Mouse (Mus musculus): ENCODE measurements around the gene Focad.

The Focad gene

GRCm38 (mm10) chr4:88209351-88209814 is 115.0 kb downstream of the Focad start:
- DNase-seq (ENCODE audit: low read depth in 2 of 2, low spot score in 2 of 2): no peak

- no peak for DNase-seq (ENCODE audit: low read depth in 2 of 2, low spot score in 2 of 2)
Observed at GRCm38 (mm10) chr4:88210602-88211001, 116.2 kb downstream of the Focad start.

- no peak for DNase-seq (ENCODE audit: low read depth in 2 of 2, low spot score in 2 of 2)
Observed at GRCm38 (mm10) chr4:88211200-88211885, 116.9 kb downstream of the Focad start.

GRCm38 (mm10) chr4:88213895-88214294 is 119.5 kb downstream of the Focad start:
- DNase-seq (ENCODE audit: low read depth in 2 of 2, low spot score in 2 of 2): no peak

GRCm38 (mm10) chr4:88218286-88218685 is 123.9 kb downstream of the Focad start:
- no peak for DNase-seq (ENCODE audit: low read depth in 2 of 2, low spot score in 2 of 2)

DNA sequence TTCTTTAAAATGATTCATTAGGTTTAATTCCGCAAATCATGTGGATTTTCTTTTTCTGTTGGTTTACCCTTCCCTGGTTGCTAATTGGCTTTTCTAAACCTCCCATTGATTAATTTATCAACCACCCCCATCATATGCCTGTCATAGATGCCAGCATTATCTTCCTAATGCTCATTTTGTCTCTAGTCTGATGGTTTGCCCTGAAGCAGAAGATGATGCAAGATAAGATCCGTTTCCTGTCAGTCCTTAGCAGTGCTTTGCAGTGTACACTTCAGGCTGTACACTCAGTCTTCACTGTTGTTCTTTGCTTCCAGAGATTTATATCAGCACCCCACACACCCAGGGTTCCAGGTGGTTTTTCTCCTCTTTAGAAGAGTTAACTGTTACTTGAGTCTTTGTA is 124.4 kb downstream of the Focad start:
- DNase-seq (ENCODE audit: low read depth in 2 of 2, low spot score in 2 of 2): no peak

GRCm38 (mm10) chr4:88231375-88231774 is 136.9 kb downstream of the Focad start:
- DNase-seq (ENCODE audit: low read depth in 2 of 2, low spot score in 2 of 2): no peak

DNA sequence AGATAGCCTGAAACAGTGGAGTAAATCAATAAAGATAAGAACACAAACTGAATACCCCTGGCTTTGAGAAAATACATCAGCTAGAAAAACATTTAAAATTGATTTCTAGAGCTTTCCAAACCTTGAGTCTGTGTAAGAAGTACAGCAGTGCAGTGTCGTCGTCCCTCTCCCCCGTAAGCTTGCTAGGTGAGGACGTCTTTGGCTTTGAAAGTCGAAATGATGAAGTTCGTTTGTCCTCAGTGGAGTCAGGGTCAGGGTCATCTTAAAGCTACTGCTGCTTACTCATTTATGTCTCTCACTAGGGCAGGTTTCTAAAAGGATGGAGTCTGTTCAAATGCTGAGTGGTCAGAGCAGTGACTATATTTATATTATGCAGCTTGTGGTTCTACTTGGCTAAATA is 141.5 kb downstream of the Focad start:
- no peak for DNase-seq (ENCODE audit: low read depth in 2 of 2, low spot score in 2 of 2)

DNA sequence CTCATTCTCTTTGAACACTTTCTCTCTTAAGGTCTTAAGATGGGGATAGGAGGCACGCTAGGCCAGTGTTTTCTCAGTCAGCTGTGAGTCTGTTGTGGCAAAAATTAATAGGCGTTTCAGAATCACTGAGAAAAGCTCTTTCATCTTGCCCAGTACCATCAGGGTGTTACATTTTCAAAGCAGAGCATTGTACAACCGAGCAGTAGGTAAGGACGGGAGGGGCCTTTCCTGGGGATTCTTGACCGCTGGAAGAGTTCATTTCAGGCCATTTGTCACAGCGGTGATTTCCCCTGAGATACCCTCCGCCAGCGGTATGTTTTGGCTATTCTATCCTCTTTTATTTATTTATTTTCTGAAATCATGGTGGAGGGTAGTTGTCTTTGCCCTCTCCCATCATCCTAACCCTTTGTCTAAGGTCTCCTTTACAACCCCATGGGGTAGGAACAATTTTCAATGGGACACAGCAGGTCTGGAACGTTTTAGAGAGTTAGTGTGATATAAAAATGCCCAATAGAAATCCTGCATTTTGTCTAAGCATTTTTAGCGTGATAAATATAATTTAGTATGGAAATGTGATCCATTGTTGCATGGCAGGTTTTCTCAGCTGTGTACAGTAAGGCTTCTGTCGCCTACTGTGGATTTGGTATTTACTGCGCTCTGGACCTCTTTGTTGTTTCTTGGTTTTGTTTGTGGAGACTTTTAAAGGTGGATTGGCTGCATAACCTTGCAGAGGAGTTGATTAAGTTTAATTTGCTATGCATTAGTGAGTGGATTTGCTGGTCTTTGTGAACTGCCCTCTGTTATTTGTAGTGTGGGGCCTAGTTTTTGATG is 142.7 kb downstream of the Focad start:
- no peak for DNase-seq (ENCODE audit: low read depth in 2 of 2, low spot score in 2 of 2)

GRCm38 (mm10) chr4:88238351-88238750 is 143.9 kb downstream of the Focad start:
- DNase-seq (ENCODE audit: low read depth in 2 of 2, low spot score in 2 of 2): no peak

- DNase-seq (ENCODE audit: low read depth in 2 of 2, low spot score in 2 of 2): no peak
Observed at GRCm38 (mm10) chr4:88243834-88244233, 149.4 kb downstream of the Focad start.

DNA sequence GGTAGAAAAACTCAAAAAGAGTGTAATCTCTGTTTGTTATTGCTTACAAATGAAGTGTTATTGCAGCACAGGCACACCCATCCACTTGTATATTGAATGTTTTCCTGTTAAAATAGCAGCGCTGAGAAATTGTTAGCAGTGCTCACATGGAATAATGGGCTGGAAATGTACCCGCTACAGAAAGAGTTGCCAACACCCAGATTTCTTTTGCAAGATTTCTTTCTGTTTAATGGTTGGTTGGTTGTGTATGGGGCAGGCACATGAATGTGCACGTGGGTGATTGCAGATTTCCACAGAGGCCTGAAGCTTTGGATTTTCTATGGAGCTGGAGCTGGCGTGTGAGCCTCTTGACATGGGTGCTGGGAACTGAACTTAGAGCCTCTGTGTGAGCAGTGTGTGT is 151.1 kb downstream of the Focad start:
- no peak for DNase-seq (ENCODE audit: low read depth in 2 of 2, low spot score in 2 of 2)

GRCm38 (mm10) chr4:88261349-88261748 is 166.9 kb downstream of the Focad start:
- no peak for DNase-seq (ENCODE audit: low read depth in 2 of 2, low spot score in 2 of 2)

DNA sequence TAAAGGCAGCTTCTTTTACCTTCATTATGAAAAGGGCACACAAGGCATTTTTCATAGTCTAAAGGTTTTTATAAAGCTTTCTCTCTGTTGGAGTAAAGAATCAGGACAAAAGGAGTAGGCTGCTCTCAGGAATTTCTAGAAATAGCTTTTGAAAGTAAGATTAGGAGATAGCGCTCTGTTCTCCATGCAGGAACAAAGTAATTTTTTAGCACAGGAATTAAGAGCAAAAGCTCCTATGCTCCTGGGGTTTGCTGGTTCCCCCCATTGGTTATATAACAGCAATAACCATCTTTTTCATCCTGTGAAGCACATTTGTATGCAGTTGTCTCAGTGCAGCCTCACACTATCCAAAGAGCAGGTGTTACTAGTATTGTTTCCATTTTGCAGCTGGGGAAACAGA is 170.1 kb downstream of the Focad start:
- DNase-seq (ENCODE audit: low read depth in 2 of 2, low spot score in 2 of 2): no peak

GRCm38 (mm10) chr4:88270408-88271067 is 176.1 kb downstream of the Focad start:
- DNase-seq (ENCODE audit: low read depth in 2 of 2, low spot score in 2 of 2): no peak

DNA sequence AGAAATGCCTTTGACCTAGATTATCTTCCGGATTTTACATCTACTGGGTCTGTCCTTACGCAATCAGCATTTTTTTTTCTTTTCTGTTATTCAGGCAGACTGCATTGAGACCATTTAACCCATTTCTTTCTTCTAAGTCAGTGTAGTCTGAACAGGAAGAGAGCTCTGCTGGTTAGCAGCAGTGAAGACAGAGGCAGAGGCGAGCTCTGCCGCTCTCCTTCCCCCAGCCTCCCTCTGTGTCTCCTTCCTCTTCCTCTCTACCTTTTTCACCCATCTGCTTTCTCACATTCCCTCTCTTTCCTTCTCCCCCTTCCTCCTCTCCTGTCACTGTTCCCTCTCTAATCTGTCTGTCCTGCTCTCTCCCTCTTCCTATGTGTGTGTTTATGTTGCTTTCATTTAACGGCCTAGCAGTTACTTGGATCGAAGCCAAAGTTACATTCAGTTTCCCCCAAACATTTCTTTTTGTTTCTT is 181.2 kb downstream of the Focad start:
- peak in 1 of 2 experiments; percentile 20 for DNase-seq (ENCODE audit: low read depth in 2 of 2, low spot score in 2 of 2)

GRCm38 (mm10) chr4:88276058-88276734 is 181.8 kb downstream of the Focad start:
- no peak for DNase-seq (ENCODE audit: low read depth in 2 of 2, low spot score in 2 of 2)

DNA sequence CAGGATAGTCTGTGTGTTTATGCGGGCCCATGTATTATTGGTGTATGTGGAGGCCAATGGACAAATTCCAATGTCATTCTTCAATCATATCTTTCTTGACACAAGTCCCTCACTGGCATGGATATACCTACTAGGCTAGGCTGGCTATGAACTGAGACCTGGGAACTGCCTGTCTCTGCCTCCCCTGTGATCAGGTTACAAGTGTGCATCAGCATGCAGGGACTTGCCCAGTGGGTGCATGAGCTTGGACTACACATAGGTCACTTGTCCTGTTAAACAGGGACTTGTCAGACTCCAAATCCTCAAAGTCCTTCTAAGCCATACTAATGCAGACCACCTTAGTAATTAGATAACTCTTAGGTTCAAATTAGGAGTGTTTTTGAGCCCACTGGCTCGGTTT is 184.1 kb downstream of the Focad start:
- no peak for DNase-seq (ENCODE audit: low read depth in 2 of 2, low spot score in 2 of 2)

GRCm38 (mm10) chr4:88280536-88280935 is 186.1 kb downstream of the Focad start:
- no peak for DNase-seq (ENCODE audit: low read depth in 2 of 2, low spot score in 2 of 2)

- DNase-seq (ENCODE audit: low read depth in 2 of 2, low spot score in 2 of 2): no peak
Observed at GRCm38 (mm10) chr4:88295537-88295936, 201.1 kb downstream of the Focad start.

DNA sequence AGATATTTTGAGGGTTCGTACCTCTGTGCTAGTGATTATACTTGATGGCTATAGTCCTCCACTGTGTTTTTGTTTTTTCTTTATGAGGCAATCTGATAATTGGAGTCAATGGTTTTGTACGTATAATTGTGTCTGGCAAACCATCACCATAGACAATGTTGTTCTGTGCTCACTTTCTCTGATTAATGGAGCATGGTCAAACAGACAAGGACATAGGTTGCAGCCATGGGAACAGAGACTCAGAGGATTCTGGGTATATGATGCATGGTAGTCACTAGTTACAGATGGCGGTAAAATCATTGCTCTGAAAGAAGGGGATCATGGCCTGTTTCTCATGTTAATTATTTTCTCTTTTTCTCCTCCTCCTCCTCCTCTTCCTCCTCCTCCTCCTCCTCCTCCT is 205.1 kb downstream of the Focad start:
- DNase-seq (ENCODE audit: low read depth in 2 of 2, low spot score in 2 of 2): no peak

Measured in CD8-positive naive resting alpha-beta T cell, adult 2 months (primary cell).